Mouse (Mus musculus) activated CD4-positive, CD25-positive, alpha-beta regulatory T cell, adult 4 months (primary cell): ENCODE measurements around the gene Brms1. TPM values are rescaled to one million over a fixed set of nuclear protein-coding genes. Genes with fewer than 3 reads are reported as not detected.
"Not testable (repeated sequence)": the region's sequence is repeated elsewhere in the genome, so short reads cannot be mapped to it uniquely, and the experiment has no call there.

Experiments
- ATAC-seq: one replicate; pipeline ENCODE4 v1.8.0; 2017
- polyA plus RNA-seq, 2 experiments: library from polyadenylated mRNA; unstranded; fragments of 100-300 nt; shearing (Covaris generic); gene quantifications; one replicate each; pipeline ENCODE4 v1.2.1; 2017

Brms1 gene
- polyA plus RNA-seq, 2 experiments from 2014 or later, result 91.4 to 102 TPM

GRCm38 (mm10) chr19:5067040-5067799 is 26.1 kb downstream of the Brms1 start:
- no peak for ATAC-seq

- no peak for ATAC-seq
Measured at GRCm38 (mm10) chr19:5067867-5068569, 26.9 kb downstream of the Brms1 start, which contains the start of gene Cd248. Cd248 (plus strand) TSS chr19:5068078.

GRCm38 (mm10) chr19:5068570-5069234 is 27.5 kb downstream of the Brms1 start:
- no peak for ATAC-seq

GRCm38 (mm10) chr19:5069486-5069885 is 28.3 kb downstream of the Brms1 start:
- no peak for ATAC-seq

GRCm38 (mm10) chr19:5069978-5070377 is 28.8 kb downstream of the Brms1 start:
- ATAC-seq, result no peak

GRCm38 (mm10) chr19:5071077-5071476 is 29.9 kb downstream of the Brms1 start:
- ATAC-seq, result no peak

- ATAC-seq, result peak; percentile 84
Measured at GRCm38 (mm10) chr19:5071545-5072369, 30.6 kb downstream of the Brms1 start.

- no peak for ATAC-seq
Measured at GRCm38 (mm10) chr19:5072389-5073019, 31.4 kb downstream of the Brms1 start.

GRCm38 (mm10) chr19:5073028-5073427 is 31.9 kb downstream of the Brms1 start:
- ATAC-seq, result no peak

GRCm38 (mm10) chr19:5073518-5073917 is 32.4 kb downstream of the Brms1 start:
- ATAC-seq, result no peak

- ATAC-seq, result no peak
Measured at GRCm38 (mm10) chr19:5079279-5079678, 38.1 kb downstream of the Brms1 start.

- no peak for ATAC-seq
Measured at GRCm38 (mm10) chr19:5082005-5082404, 40.9 kb downstream of the Brms1 start.

- ATAC-seq, result no peak
Measured at GRCm38 (mm10) chr19:5082596-5082995, 41.4 kb downstream of the Brms1 start.

GRCm38 (mm10) chr19:5083961-5084833 is 43.0 kb downstream of the Brms1 start:
- no peak for ATAC-seq

GRCm38 (mm10) chr19:5084834-5085144 is 43.6 kb downstream of the Brms1 start:
- no peak for ATAC-seq

- no peak for ATAC-seq
Measured at GRCm38 (mm10) chr19:5085145-5085863, 44.1 kb downstream of the Brms1 start, which contains the start of gene Tmem151a. Tmem151a (minus strand) TSS chr19:5085531.

- ATAC-seq, result not testable (repeated sequence)
Measured at GRCm38 (mm10) chr19:5086533-5086932, 45.4 kb downstream of the Brms1 start.

GRCm38 (mm10) chr19:5087884-5088728 is 47.0 kb downstream of the Brms1 start, which contains the start of gene Yif1a:
Yif1a (plus strand) TSS chr19:5088538.
- peak; percentile 95 for ATAC-seq

- no peak for ATAC-seq
Measured at GRCm38 (mm10) chr19:5089324-5089723, 48.2 kb downstream of the Brms1 start.
